Mouse (Mus musculus): Measurements from ENCODE around the gene Fah. TPM values are rescaled to one million over a fixed set of nuclear protein-coding genes. Genes with fewer than 3 reads are reported as not detected.

The Fah gene
- polyA plus RNA-seq, 1 experiment from 2014 or later = 5.7 TPM

DNA sequence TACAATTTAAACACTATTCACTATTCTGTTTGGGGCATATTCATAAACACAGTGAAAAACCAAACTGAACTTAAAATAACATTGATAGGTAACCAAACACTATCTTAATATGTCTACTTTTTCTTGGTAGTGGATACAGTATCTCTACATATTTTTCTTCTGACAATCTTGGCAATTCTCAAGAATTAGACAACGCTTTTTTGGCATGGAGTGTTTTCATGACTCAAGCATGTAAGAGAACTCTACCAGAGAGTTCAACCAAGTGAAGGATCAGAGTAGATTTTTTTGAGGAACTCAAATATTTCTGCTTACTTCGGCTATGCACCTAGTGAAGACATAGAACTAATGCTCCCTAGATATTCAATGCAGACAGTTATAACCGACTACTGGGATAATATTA is 14.4 kb upstream of the Fah start:
- no peaks in the 10 kb centered on the region for H3K27me3 ChIP-seq (replicated peaks)
- H3K36me3 ChIP-seq = peaks cover 68% of the 10 kb centered on the region
- H3K27ac ChIP-seq (replicated peaks) = no peak overlapping the region
- H3K4me1 ChIP-seq = no peaks in the 10 kb centered on the region
- no peak overlapping the region for H3K4me2 ChIP-seq
- no peak for ATAC-seq (ENCODE audit: extremely low read depth, insufficient number of reproducible peaks, low FRiP score, low TSS enrichment)
- no peak overlapping the region for H3K4me3 ChIP-seq
- no peak overlapping the region for H3K9ac ChIP-seq
- 93% methylated on average over 3 of the region's 3 CpGs for WGBS
- no peaks in the 10 kb centered on the region for H3K9me3 ChIP-seq

DNA sequence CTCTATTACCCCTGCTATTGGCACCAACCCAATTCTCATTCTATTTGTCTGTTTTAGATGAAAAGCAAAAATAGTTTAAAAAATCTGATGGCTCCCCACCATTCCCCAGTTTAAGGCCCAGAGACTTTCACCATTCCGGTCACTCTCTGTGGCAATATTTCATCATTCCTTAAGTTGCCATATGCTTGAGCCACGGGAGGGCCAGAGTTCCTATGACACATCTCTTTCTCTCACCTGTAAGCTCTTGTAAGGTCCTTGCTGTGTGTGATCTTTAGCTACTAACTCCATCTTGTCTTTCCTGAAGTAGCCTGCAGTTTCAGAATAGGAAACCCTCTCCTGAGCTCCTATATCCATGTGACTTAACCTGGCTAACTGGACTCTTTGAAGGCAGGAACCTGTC is 12.4 kb upstream of the Fah start:
- Histone ChIP-seq H3K9me3 (no peaks in the 10 kb centered on the region), H3K4me2 (no peak overlapping the region), H3K36me3 (peaks cover 62% of the 10 kb centered on the region), H3K27me3 (replicated peaks) (no peaks in the 10 kb centered on the region), H3K4me3 (no peak overlapping the region), H3K9ac (no peak overlapping the region), H3K27ac (replicated peaks) (no peak overlapping the region), H3K4me1 (no peaks in the 10 kb centered on the region)
- 90% methylated on average over 2 of the region's 2 CpGs for WGBS
- ATAC-seq (ENCODE audit: extremely low read depth, insufficient number of reproducible peaks, low FRiP score, low TSS enrichment) = no peak

- H3K27me3 ChIP-seq (replicated peaks) = no peaks in the 10 kb centered on the region
- no peak overlapping the region for H3K27ac ChIP-seq (replicated peaks)
- H3K36me3 ChIP-seq = peaks cover 22% of the 10 kb centered on the region
- H3K4me1 ChIP-seq = no peaks in the 10 kb centered on the region
- no peak overlapping the region for H3K4me3 ChIP-seq
- H3K4me2 ChIP-seq = no peak overlapping the region
- no peaks in the 10 kb centered on the region for H3K9me3 ChIP-seq
- 67% methylated on average over 4 of the region's 4 CpGs for WGBS
- no peak for ATAC-seq (ENCODE audit: extremely low read depth, insufficient number of reproducible peaks, low FRiP score, low TSS enrichment)
- no peak overlapping the region for H3K9ac ChIP-seq
These were observed 5.9 kb upstream of the Fah start for GRCm38 (mm10) chr7:84612445-84612844.

DNA sequence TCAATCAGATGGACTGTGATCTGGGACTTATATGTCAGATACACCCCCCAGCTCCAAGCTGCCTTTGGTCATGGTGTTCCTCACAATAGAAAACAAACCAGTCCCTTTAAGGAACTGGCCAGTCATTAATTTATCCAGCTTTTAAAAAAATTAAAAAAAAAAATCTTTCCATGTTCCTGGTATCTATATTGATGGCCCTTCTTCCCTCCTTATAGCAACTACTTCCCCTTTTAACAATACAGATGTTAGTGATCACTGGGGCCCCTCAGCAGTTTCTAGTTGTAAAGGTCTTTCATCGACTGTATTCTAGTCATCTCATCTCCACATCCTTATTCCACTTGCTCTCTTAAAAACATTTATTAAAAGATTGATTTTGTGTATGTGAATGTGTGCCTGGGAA is 5.1 kb upstream of the Fah start:
- Histone ChIP-seq H3K27ac (replicated peaks) (no peak overlapping the region), H3K9ac (no peak overlapping the region), H3K4me3 (no peak overlapping the region), H3K4me1 (peaks cover under 1% of the 10 kb centered on the region; the same call in 1 of the 2 replicates), H3K36me3 (peaks cover 15% of the 10 kb centered on the region), H3K9me3 (no peaks in the 10 kb centered on the region), H3K27me3 (replicated peaks) (no peaks in the 10 kb centered on the region), H3K4me2 (no peak overlapping the region)
- WGBS = 86% methylated on average over 1 of the region's 1 CpGs
- no peak for ATAC-seq (ENCODE audit: extremely low read depth, insufficient number of reproducible peaks, low FRiP score, low TSS enrichment)

GRCm38 (mm10) chr7:84605704-84606292 is 724 bp downstream of the Fah start:
- H3K27ac ChIP-seq (replicated peaks) = no peak overlapping the region

GRCm38 (mm10) chr7:84605033-84605687 is 1.4 kb downstream of the Fah start:
- ATAC-seq (ENCODE audit: extremely low read depth, insufficient number of reproducible peaks, low FRiP score, low TSS enrichment) = no peak
- peak overlapping the region; percentile 98 for H3K4me2 ChIP-seq
- peaks cover 17% of the 10 kb centered on the region for H3K4me1 ChIP-seq
- H3K9me3 ChIP-seq = no peaks in the 10 kb centered on the region
- peak overlapping the region; percentile 82 for H3K9ac ChIP-seq
- H3K36me3 ChIP-seq = no peaks in the 10 kb centered on the region
- no peaks in the 10 kb centered on the region for H3K27me3 ChIP-seq (replicated peaks)
- H3K4me3 ChIP-seq = peak overlapping the region; percentile 72
- H3K27ac ChIP-seq (replicated peaks) = no peak overlapping the region
- 12% methylated on average over 19 of the region's 19 CpGs for WGBS

More at GRCm38 (mm10) chr7:84605704-84606292, 724 bp downstream of the Fah start:
- Histone ChIP-seq H3K9me3 (no peaks in the 10 kb centered on the region), H3K9ac (peak overlapping the region; percentile 82), H3K4me3 (peak overlapping the region; percentile 72), H3K36me3 (no peaks in the 10 kb centered on the region), H3K27me3 (replicated peaks) (no peaks in the 10 kb centered on the region), H3K4me1 (peaks cover 17% of the 10 kb centered on the region), H3K4me2 (peak overlapping the region; percentile 98)
- ATAC-seq (ENCODE audit: extremely low read depth, insufficient number of reproducible peaks, low FRiP score, low TSS enrichment) = peak; percentile 76; the same call in 1 of the 2 replicates
- WGBS = 1% methylated on average over 35 of the region's 36 CpGs

DNA sequence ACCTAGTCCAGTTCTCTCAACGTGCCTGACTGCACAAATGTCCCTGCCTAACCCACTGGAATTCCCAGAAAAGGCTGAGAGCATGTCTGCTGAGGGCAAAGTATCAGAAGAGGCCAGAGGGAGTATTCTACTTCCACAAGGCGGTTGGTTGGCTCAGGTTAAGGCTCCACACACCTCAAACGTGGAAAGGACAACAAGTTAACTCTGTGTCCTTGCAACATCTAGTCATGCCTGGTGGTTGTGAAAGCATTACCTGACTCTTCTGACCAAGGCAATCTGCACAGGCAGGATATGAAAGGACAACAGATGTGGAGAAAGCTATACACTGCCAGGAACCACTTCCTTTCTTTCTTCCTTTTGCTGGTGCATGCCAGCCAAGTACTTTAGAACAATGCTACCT is 2.0 kb downstream of the Fah start:
- H3K4me2 ChIP-seq = peak overlapping the region; percentile 98; the same call in 1 of the 2 replicates
- ATAC-seq (ENCODE audit: extremely low read depth, insufficient number of reproducible peaks, low FRiP score, low TSS enrichment) = no peak
- H3K36me3 ChIP-seq = no peaks in the 10 kb centered on the region
- H3K4me1 ChIP-seq = peaks cover 17% of the 10 kb centered on the region
- 67% methylated on average over 3 of the region's 3 CpGs for WGBS
- no peak overlapping the region for H3K9ac ChIP-seq
- no peak overlapping the region for H3K4me3 ChIP-seq
- no peaks in the 10 kb centered on the region for H3K9me3 ChIP-seq
- no peak overlapping the region for H3K27ac ChIP-seq (replicated peaks)
- no peaks in the 10 kb centered on the region for H3K27me3 ChIP-seq (replicated peaks)

- Histone ChIP-seq H3K9ac (no peak overlapping the region), H3K4me1 (peaks cover 13% of the 10 kb centered on the region), H3K4me2 (no peak overlapping the region), H3K4me3 (no peak overlapping the region), H3K27me3 (replicated peaks) (no peaks in the 10 kb centered on the region), H3K27ac (replicated peaks) (no peak overlapping the region), H3K36me3 (no peaks in the 10 kb centered on the region), H3K9me3 (no peaks in the 10 kb centered on the region)
- WGBS = 64% methylated on average over 3 of the region's 3 CpGs
- ATAC-seq (ENCODE audit: extremely low read depth, insufficient number of reproducible peaks, low FRiP score, low TSS enrichment) = no peak
These were observed 5.2 kb downstream of the Fah start for GRCm38 (mm10) chr7:84601331-84601730.

GRCm38 (mm10) chr7:84600631-84601030 is 5.9 kb downstream of the Fah start:
- no peaks in the 10 kb centered on the region for H3K27me3 ChIP-seq (replicated peaks)
- H3K36me3 ChIP-seq = no peaks in the 10 kb centered on the region
- H3K27ac ChIP-seq (replicated peaks) = no peak overlapping the region
- ATAC-seq (ENCODE audit: extremely low read depth, insufficient number of reproducible peaks, low FRiP score, low TSS enrichment) = no peak
- no peak overlapping the region for H3K4me2 ChIP-seq
- H3K9me3 ChIP-seq = no peaks in the 10 kb centered on the region
- no peak overlapping the region for H3K4me3 ChIP-seq
- 79% methylated on average over 2 of the region's 2 CpGs for WGBS
- H3K4me1 ChIP-seq = peaks cover 11% of the 10 kb centered on the region
- no peak overlapping the region for H3K9ac ChIP-seq

DNA sequence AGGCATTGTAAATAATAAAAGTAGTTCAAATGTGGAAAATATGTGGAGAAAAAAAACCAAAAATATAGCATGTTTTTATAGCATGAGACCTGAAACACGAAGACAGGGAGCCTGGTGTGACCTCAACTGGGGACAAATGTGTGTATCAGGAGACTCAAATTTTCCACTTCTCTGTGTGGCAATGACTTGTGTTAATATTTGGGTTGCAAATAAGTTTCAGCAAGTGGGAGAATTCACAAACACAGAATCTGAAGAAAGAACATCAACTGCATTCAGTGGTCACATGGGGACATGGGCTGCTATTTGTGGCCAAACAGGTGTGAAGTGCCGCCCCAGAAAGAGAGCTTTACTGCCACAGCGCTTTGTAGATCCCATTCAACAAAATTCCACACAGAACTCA is 9.9 kb downstream of the Fah start:
- WGBS = 76% methylated on average over 3 of the region's 3 CpGs

GRCm38 (mm10) chr7:84596002-84596401 is 10.5 kb downstream of the Fah start:
- Histone ChIP-seq H3K4me1 (no peaks in the 10 kb centered on the region), H3K9ac (no peak overlapping the region), H3K4me2 (no peak overlapping the region), H3K36me3 (no peaks in the 10 kb centered on the region), H3K9me3 (no peaks in the 10 kb centered on the region), H3K27me3 (replicated peaks) (no peaks in the 10 kb centered on the region), H3K4me3 (no peak overlapping the region), H3K27ac (replicated peaks) (no peak overlapping the region)
- 78% methylated on average over 3 of the region's 3 CpGs for WGBS
- no peak for ATAC-seq (ENCODE audit: extremely low read depth, insufficient number of reproducible peaks, low FRiP score, low TSS enrichment)

More for the DNA sequence above, 9.9 kb downstream of the Fah start:
- no peak for ATAC-seq (ENCODE audit: extremely low read depth, insufficient number of reproducible peaks, low FRiP score, low TSS enrichment)
- H3K4me1 ChIP-seq = no peaks in the 10 kb centered on the region
- no peak overlapping the region for H3K27ac ChIP-seq (replicated peaks)
- H3K9ac ChIP-seq = no peak overlapping the region
- no peaks in the 10 kb centered on the region for H3K36me3 ChIP-seq
- H3K9me3 ChIP-seq = no peaks in the 10 kb centered on the region
- no peak overlapping the region for H3K4me3 ChIP-seq
- H3K4me2 ChIP-seq = no peak overlapping the region
- no peaks in the 10 kb centered on the region for H3K27me3 ChIP-seq (replicated peaks)

- Histone ChIP-seq H3K9me3 (no peaks in the 10 kb centered on the region), H3K27ac (replicated peaks) (no peak overlapping the region), H3K27me3 (replicated peaks) (no peaks in the 10 kb centered on the region), H3K36me3 (no peaks in the 10 kb centered on the region), H3K9ac (no peak overlapping the region), H3K4me3 (no peak overlapping the region), H3K4me2 (no peak overlapping the region), H3K4me1 (no peaks in the 10 kb centered on the region)
- ATAC-seq (ENCODE audit: extremely low read depth, insufficient number of reproducible peaks, low FRiP score, low TSS enrichment) = no peak
These were observed 11.6 kb downstream of the Fah start for GRCm38 (mm10) chr7:84594917-84595303.
